Mouse (Mus musculus): ENCODE measurements around the gene Rpa1.

- TF ChIP-seq POLR2A (IDR thresholded peaks at IDR 0.05; ENCODE audit: borderline replicate concordance, low read depth, low read length) = no peak
- no peak for TF ChIP-seq CTCF (IDR thresholded peaks at IDR 0.05; ENCODE audit: low read depth, low read length)
These were observed 98.5 kb downstream of the Rpa1 start for GRCm38 (mm10) chr11:75249588-75249987.

Data from bone marrow macrophage, adult 2 months (primary cell).